Mouse (Mus musculus): Measurements from ENCODE around the gene Fbxo28. TPM values are rescaled to one million over a fixed set of nuclear protein-coding genes. Genes with fewer than 3 reads are reported as not detected.

Gene Fbxo28
- total RNA-seq (2023): 62.1 TPM

GRCm38 (mm10) chr1:182340821-182341781, at the start of gene Fbxo28:
Gene Fbxo28 (minus strand): TSS chr1:182341629.

GRCm38 (mm10) chr1:182282091-182283075, 59.0 kb downstream of the Fbxo28 start, which contains the start of gene Degs1:
Gene Degs1 (minus strand): TSS chr1:182282804.

Other genes starting within 250 kb of the Fbxo28 start
- 60.1 TPM for gene Srp9, start 216.9 kb downstream of the Fbxo28 start, total RNA-seq (2023)
- not detected for gene Vmn1r1, start 177.1 kb downstream of the Fbxo28 start, total RNA-seq (2023)
- 46.9 TPM for gene Degs1, start 58.8 kb downstream of the Fbxo28 start, total RNA-seq (2023)
- 36.3 TPM for gene Trp53bp2, start 67.5 kb upstream of the Fbxo28 start, total RNA-seq (2023)
- 57.7 TPM for gene Capn2, start 176.0 kb upstream of the Fbxo28 start, total RNA-seq (2023)
- gene Capn8, start 223.4 kb upstream of the Fbxo28 start, total RNA-seq (2023): not detected